Mouse (Mus musculus) frontal cortex, postnatal 36 days (tissue): Measurements from ENCODE around the gene Pin4.

Source experiments
- DNase-seq, 2 experiments: peaks; one replicate each; pipeline ENCODE4 v3.0.0; 2022; ENCODE audit warnings: low spot score in 2 of 2

The Pin4 gene

DNA sequence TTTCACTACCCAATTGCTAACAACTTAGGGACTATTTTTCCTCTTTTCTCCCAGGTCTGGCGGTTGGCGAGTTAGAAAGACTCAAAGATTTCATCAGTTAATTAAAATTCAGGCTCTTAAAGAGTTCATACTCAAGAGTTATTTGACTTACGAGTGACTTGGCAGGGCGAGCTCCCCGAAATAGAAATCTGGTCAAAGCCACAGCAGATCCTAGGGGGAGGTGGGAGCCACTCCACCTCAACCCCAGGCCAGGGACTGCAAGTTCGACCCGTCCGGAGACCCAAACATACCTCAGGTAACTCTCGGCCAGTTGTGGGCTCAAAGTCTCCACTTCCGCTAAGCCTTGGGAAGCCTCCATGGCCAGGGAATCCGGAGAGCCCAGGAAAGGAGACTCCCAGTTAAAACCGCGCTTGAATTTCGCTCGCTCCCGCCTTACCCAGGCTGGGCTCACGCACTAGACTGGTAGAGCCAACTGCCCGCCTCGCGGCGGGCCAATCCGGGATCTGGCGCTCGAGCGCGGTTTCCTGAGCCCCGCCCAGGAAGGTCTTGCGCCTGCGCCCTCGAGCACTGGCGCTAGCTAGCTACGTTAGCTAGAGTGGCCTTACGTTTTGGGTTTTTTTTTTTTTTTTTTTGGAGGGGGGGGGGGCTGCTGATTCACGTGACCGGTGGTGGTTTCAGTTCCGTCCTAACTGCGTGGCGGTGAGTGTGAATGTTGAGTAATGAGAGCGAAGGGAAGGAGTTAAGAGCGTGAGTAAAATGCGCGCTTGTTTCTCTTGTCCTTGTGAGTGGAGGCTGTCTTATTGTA lies 37.6 kb downstream of the Pin4 start, which contains the start of gene Ercc6l:
Gene Ercc6l, minus strand, starts transcription at position 474 of the 805 bp plus-strand sequence.
- peak; percentile 74 to 83 for DNase-seq

DNA sequence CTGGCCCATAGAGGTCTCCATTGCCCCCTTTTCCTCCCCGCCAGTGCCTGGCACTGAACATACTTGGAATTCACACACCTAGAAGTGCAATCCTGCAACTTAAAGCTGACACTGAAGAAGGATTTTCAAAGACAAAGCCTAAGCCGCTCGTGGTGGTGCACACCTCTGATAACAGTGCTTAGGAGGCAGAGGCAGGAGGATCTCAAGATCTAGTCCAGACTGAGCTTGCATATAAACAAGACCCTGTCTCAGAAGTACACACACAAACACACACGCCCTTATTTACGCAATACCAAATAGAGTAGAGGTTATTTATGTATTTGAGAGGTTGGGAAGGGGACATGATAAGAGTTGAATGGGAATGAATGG lies 38.2 kb downstream of the Pin4 start:
- no peak for DNase-seq

GRCm38 (mm10) chrX:102159778-102160177 lies 40.5 kb downstream of the Pin4 start:
- no peak for DNase-seq

- DNase-seq: no peak
Measured at GRCm38 (mm10) chrX:102160528-102160927, 41.3 kb downstream of the Pin4 start.

DNA sequence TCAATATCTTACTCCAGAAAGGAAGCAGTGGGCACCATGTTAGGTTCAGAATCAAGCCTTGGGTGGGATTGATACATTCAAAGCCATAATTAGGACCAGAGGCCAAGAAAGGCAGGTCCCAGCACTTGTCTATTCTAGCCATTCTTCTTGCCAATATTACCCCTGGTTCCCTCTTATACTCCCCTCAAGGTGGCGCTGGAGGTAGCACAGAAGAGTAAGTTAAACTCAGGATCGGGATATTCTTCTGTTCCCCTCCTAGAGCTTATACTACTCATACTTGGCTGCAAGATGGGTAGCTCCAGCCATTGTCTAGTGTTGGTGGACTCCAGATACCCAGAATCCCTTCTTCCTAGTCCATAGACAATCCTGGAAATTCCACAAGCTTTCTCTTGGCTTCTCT lies 43.8 kb downstream of the Pin4 start:
- no peak for DNase-seq

DNA sequence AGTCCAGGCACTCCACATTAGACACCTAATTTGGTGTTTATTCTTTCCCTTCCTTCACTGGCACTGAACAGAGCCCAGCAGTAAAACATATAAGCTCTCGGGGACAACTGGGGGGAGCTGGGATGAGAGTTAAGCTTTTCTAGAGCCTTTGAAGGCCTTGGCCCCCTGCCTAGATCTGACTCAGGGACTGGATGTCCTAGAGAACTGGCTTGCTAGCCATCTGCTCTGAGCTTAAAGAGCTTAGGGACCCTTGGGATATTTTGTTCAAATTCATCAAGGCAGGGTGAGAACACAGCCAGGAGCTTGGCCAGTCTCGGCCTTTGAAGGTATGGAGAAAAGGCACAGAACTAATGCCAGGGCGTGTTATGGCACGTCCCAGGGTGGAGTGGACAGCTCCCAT lies 44.3 kb downstream of the Pin4 start:
- no peak for DNase-seq

DNA sequence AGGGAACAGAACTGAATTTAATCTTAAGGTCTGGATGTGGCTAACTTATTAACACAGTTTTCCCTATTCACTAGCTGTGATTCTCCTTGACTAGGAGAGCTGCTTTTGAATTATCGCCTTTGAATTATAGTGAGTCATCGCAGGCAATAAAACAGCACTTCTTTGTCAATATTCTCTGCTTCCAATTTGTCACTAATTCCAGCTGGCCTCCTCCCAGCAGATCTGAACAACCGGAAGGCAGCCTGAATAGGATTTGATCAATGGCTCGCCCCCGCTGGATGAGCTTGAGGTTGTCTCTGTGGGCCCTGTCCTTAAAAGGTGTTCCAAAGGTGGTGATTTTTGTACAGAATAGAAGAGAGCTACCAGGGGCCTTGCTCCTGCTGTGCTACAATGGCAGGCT lies 47.3 kb downstream of the Pin4 start:
- DNase-seq: peak in 1 of 2 experiments; percentile 10

GRCm38 (mm10) chrX:102166986-102167385 lies 47.7 kb downstream of the Pin4 start:
- DNase-seq: no peak

DNA sequence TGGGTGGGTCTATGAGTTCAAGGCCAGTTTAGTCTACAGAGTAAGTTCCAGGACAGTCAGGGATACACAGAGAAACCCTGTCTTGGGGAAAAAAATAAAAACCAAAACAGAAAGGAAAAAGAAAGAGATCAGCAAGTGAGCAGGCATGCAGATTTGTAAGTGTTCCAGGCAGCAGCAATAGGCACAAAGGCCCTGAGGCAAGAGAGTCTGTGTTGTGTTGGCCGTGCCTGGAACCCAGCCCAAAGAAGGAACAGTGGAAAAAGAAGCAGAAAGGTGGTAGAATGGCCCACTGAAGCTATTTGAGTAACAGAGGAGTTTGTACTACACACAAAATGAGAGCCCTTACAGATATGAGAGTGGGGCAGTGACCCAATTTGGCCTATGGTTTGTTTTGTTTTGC lies 50.5 kb downstream of the Pin4 start:
- no peak for DNase-seq

DNA sequence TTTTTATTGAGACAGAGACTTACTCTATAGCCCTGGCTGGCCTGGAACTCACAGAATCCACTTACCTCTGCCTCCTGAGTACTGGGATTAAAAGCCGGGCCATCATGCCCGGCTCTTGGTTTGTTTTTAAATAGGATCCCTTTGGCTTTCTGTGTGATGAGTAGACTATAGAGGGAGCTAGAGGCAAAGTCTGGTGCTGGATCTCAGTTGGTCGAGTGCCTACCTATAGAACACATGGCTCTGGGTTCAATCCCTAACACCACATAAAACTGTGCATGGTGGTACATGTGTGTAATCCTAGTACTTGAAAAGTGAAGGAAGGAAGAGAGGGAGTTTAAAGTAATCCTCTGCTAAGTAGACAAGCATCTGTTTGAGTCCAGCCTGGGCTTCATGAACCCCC lies 50.9 kb downstream of the Pin4 start:
- DNase-seq: no peak

DNA sequence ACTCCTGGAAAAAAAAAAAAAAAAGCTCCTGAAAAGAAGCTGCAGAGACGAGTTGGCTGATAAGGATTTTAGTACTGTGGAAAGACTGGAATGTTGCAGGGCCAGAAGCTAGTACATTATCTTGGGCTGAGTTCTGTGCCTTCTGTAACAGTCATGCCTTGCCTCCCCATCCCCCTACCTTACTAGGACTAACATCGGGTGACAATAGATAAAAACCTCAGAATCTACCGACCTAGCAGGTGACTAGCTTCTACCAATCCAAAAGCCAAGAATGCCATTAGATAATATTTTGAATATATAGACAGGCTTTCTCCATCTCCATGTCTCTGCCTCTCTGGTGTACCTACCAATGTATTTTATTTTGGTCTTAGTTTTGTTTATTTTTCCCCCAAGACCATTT lies 51.7 kb downstream of the Pin4 start:
- no peak for DNase-seq

DNA sequence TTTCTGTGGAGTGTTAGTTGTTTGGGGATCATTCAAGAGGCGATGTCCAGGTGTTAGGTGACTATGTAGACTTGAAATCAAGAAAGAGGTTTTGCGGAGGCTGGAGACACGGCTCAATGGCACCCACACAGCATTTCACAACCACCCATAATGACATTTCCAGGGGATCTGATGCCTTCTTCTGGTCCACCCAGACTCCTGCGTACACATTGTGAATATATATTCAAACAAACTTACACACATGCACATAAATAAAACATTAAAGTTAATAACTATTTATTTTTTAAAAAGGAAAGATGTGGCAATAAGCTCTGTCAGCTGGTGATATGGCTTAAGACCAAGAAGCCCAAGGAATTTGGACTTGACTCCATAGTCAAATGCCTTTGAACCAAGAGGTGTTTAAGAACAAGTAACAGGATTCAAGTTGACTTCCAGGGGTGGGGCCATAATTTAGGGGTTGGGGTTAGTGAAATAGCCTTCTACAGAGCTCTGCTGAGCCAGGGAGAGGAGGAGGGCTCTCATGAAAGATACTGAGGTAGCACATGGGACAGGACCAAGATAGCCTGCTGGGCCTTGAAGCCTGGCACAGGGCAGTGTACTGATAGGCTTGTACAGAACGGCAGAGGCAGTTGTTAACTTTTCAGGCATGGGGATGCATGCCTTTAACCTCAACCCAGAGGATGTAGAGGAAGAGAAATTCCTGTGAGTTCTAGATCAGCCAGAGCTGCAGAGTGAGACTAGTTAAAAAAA lies 56.5 kb downstream of the Pin4 start:
- no peak for DNase-seq
